Mouse (Mus musculus) v-Abl transformed pro-B cells (cell line): ENCODE data around the gene Tgm1.

ENCODE experiments used
- in situ Hi-C, 2 experiments: fragments of 400-800 bp; cut with MboI; formaldehyde crosslinking; loops; one replicate each; pipeline ENCODE4 v1.15.1; 2025; ENCODE audit not compliant: unreplicated experiment in 2 of 2

The Tgm1 gene

DNA sequence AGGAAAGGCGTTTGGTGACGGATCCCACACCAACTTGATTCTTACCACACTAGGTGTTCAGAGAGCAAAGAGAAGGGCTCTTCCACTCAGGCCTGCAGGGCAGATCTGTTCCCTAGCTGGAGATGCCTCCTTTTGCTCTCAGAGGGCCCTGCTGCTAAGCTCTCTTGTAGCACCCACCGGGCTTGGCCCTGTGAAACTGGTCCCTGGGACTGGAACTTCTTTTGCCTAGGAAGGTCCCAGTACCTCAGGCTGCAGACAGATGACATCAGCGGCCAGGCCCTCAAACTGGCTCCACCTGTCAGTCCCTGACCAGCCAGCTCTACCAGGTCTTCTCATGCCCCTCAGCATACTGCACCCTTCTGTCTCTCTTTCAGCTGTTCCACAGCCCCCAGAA is at the start of gene Tgm1:
Tgm1 (minus strand) TSS at position 198 of the 394 bp plus-strand sequence.
- in situ Hi-C loops = no loop called here

DNA sequence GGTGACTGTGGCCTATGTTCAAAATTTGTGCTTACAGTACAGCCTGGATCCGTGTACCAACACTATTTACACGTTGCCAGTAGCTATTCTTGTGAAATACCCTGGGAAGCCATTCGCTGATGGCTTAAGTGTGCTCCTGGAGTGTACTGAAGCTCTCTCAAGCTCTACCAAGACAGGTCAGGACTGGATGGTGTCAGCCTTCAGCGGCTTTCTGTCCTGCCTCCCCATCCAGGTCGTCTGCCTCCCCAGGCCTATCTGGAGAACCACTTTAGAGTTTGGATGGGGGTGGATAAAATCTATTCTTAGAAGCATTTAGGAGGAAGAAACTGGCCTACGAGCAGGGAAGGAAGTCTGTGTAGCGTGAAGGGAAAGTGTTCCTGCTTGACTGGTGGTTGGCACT is 49.4 kb upstream of the Tgm1 start:
- in situ Hi-C loops = loop anchor here in 1 of 2 experiments (25.0 kb wide), 1 partner anchor 651 kb away; the partner anchor contains the start of genes Ap1g2 and Jph4

DNA sequence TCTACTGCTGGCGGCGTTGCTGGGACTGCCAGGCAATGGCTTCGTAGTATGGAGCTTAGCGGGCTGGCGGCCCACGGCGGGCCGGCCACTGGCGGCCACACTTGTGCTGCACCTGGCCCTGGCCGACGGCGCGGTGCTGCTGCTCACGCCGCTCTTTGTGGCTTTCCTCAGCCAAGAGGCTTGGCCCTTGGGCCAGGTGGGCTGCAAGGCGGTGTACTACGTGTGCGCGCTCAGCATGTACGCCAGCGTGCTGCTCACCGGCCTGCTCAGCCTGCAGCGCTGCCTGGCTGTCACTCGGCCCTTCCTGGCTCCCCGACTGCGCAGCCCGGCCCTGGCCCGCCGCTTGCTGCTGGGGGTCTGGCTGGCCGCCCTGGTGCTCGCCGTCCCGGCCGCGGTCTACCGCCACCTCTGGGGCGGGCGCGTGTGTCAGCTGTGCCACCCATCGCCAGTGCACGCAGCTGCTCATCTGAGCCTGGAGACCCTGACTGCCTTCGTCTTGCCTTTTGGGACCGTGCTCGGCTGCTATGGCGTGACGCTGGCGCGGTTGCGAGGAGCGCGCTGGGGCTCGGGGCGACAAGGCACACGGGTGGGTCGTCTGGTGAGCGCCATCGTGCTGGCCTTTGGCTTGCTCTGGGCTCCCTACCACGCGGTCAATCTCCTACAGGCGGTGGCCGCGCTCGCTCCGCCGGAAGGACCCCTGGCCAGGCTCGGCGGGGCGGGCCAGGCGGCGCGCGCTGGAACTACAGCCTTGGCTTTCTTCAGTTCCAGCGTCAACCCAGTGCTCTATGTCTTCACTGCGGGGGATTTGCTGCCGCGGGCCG is 48.5 kb upstream of the Tgm1 start:
- in situ Hi-C loops = loop anchor here in 1 of 2 experiments (25.0 kb wide), 1 partner anchor 650 kb away; the partner anchor contains the start of genes Ap1g2 and Jph4

DNA sequence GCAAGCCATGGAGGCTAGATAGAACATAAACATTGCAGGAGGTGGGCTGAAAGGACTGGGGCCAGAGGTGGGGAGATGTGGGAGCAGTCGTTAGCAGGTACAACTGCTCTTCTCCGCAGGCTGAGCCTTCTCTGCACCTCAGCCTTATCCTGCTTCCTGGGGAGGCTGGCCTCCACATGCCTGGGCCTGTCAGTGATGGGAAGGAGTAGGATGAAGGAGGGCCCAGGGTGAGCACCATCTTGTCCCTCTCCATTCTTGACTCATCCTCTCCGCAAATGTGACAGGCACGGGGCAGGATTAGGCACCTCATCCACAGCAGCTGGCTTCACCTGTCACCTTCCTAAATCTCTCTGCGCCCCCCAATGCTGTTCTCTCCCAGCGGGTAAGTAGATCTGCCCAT is 47.4 kb upstream of the Tgm1 start, which contains the start of gene Ltb4r2:
Ltb4r2 (plus strand) TSS at position 266 of the 400 bp plus-strand sequence.
- in situ Hi-C loops = loop anchor here in 1 of 2 experiments (25.0 kb wide), 1 partner anchor 649 kb away; the partner anchor contains the start of genes Ap1g2 and Jph4

DNA sequence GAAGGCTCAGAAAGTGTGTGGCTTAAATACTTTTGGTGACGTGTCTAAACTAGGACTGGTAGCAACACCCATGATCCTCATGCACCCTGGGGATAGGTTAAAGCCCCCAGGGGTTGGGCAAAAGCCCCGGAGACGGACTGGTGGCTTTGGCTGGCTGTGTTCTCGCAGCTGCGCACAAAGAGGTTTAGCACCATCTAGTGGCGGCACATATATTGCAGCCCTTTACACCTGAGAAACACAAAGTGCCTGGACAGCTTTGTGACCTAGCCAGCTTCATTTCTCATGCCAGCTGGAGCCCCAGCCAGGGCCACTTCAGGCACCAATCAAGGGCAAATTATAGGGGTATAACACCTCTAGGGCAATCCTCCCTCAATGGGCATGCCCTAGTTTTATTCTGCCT is 46.4 kb upstream of the Tgm1 start:
- in situ Hi-C loops = loop anchor here in 1 of 2 experiments (25.0 kb wide), 1 partner anchor 648 kb away; the partner anchor contains the start of genes Ap1g2 and Jph4

DNA sequence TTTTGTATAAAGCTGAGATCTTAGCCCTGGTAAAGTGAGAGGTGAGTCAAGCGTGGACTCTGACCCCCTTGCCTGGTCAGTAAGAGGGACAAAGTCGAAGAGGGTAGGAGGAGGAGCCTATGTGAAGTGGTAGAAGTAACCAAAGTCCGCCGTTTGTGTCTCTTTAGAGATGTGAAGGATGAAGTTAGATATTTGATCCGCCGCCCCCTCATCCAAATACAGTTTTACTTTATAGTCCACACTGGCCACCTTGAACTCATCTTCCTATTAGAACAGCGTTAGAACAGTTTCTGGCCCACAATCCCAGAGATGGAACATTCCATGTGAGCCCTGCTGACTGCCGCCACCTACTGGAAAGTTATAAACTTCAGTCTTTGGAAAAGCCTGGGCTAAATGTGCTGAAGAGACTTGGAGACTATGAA is 44.6 kb upstream of the Tgm1 start, which contains the start of gene Cideb:
Cideb (minus strand) TSS at position 96 of the 422 bp plus-strand sequence.
- in situ Hi-C loops = loop anchor here (10.0 to 25.0 kb wide), 3 partner anchors 264 to 654 kb away; partner anchors contain the start of genes Ap1g2 (in 2 of the 2), Carmil3 (in 1 of the 2) and Jph4 (in 1 of the 2)

DNA sequence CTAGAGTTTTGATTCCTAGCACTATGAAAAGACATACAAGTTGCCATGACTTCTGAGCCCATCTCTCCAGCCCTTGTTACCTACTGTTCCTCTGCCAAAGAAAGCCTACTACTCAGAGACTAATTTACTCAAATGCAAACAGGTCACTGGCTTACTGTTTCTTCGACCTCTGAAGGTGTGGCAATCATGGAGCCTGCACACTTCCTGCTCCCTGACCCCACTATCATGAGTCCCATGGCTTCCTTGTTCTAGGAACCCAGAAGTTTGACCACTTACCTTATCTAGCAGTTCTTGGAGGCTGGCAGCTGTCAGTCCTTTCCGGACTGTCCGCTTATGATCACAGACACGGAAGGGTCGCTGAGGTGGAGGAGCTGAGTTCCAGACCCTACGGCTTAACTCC is 43.8 kb upstream of the Tgm1 start:
- in situ Hi-C loops = loop anchor here (10.0 to 25.0 kb wide), 3 partner anchors 263 to 653 kb away; partner anchors contain the start of genes Ap1g2 (in 2 of the 2), Carmil3 (in 1 of the 2) and Jph4 (in 1 of the 2)

DNA sequence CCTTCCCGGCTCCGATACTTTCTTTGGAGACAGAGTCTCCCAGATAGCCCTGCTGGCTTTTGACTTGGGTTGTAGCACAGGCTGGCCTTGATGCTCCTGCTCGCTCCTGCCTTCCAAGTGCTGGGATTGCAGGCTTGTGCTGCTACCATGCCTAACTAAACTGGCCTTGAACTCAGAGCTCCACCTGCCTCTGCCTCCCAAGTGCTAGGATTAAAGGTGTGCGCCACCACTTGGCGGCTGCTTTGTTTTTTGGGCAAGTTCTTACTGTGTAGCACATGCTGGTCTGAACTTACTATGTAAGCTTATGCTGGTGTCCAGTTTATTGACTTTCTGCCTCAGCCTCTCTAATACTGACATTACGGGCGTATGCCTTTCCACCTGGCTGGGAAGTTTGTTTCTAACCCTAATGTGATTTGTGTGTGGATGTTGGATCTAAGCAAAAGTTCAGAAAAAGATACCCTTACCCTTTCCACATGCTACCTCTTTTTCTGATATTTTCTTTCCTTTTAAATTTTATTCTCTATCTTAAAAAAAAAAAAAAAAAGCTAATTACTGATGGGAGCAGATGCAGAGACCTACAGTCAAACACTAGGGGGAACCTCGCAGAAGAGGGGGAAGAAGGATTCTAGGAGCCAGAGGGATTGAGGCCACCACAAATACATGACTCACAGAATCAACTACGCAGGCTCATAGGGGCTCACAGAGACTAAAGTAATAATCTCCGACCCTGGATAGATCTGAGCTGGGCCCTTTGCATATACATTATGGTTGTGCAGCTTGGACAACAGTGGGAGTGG is 33.5 kb upstream of the Tgm1 start:
- in situ Hi-C loops = no loop called here

DNA sequence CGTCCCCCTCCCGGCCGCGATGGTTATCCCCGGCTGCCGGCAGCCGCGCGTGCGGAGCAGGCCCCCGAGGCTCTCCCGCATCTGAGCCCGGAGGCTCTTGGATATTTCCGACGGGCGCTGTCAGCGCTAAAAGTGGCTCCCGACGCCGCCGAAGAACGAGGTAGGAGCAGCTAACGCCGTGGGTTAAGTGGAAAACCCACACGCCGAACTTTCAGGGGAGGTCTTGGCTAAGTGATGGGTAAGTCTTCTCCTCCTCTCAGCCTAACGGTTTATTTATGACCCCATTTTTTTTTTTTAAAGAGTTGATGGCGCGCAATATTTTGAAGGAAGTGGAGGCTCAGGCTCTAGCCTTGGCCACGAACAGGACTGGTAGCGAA is 32.1 kb upstream of the Tgm1 start:
- in situ Hi-C loops = no loop called here

DNA sequence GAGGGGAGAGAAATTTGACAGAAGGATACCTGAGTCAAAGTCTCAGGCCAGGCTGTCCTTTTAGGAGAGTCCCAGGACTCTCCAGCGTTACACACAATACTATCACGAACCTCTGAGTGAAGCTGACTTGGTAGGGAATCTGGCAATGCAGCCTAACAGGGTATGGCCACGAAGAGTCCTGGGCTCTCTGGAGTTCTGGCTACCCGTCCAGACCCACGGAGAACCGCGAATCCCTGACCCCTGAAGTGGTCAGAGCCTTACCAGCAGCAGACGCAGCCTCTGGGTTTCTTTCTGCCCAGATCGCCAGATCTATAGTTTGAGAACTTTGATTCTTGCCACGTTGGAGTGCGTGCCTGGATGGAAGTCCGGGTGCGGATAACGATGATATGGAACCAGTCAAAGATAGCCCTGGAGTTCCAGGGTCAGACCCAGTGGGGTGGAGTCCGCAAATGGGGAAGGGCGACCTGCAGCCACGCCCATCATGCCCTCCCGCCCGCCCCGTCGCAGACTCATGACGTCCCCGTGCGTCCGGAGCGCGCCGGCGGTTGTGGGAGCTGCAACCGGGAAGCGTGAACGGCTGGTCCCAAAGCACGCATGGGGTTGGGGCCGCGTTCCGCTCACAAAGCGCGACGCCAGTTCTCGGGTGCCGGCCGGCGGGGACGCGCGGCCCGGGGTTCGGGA is 31.6 kb upstream of the Tgm1 start, which contains the start of the genes Dhrs1 and Nop9:
Dhrs1 (minus strand) TSS at position 511 of the 681 bp plus-strand sequence.
Nop9 (plus strand) TSS at position 514 of the 681 bp plus-strand sequence.
- in situ Hi-C loops = no loop called here

DNA sequence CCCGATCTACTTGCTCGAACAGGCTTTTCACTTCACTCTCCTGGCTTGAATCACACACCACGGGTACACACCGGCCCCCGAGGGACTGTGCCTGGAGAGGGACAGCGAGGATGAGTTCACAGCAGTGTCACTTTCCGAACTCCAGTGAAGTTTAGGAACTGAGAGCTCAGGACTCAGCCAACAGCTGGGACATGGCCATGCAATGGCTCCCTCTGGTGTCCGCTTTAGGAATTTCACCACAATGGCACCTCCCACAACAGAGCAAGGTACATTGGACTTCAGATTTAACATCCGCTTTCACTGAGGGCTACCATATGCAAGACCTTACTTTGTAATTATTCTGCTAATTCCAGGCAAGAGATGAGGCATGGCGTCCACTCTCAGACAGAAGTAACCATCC is 30.0 kb upstream of the Tgm1 start:
- in situ Hi-C loops = loop anchor here (5.0 kb wide), 1 partner anchor 61 kb away; the partner anchor contains the start of gene Tinf2 (in 2 of the 2)

DNA sequence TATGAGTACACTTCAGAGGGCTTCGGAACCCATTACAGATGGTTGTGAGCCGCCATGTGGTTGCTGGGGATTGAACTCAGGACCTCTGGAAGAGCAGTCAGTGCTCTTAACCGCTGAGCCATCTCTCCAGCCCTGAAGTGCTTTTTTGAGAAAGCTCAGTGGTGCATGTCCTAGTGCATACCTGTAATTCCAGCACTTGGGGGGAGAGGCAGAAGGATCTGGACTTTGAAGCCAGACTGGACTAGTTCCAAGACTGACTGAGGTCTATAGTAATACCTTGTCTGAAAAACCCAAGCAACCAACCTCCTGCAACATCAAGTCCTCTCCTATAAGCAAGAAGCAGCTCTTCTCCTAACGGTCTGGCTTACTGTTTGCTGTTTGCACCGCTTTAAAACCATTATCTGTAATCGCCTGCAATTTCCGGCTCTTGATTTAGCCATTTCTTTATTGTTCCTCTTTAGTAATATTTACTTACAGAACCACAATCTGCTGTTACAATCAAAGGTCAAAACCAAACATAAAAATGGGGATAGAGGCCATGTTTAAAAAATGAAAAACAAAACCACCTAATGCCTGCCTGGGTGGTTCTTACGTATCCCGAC is 23.5 kb upstream of the Tgm1 start:
- in situ Hi-C loops = no loop called here

DNA sequence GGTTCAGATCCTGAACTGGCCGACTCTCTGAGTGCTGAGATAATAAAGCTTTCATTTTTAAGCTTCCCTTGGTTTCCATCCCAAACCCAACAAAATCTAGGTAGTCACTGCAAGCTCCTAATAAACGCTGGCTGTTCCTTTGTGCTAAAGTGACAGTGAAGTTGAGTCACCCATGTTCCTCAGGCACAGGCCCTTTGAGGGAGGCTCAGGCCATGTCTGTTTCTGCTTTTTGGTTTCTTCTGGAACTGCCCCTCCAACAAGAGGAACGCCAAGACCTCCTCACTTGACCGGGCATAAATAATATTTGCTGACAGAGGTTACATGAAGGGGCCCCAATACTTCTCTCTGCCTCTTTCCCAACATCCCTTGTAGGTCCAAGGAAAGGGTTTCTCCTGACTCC is 22.0 kb upstream of the Tgm1 start:
- in situ Hi-C loops = no loop called here

DNA sequence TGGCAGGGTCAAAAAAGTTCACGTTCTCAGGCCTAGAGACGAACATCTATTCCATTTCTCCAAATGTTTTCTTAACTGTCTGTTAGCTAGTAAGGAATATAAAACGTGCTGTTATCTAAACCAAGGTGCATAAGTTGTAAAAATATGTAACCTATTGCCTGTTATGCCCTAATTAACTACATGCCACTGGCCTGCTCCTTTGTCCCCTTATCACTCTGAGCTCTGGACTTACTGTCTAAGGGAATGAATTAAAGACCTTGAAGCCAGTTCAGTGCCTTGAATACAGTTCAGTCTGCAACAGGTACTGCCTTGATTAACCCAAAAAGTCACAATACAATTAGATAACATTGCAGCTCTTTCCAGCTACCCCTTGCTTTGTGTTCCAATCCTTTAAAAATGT is 21.6 kb upstream of the Tgm1 start:
- in situ Hi-C loops = no loop called here

DNA sequence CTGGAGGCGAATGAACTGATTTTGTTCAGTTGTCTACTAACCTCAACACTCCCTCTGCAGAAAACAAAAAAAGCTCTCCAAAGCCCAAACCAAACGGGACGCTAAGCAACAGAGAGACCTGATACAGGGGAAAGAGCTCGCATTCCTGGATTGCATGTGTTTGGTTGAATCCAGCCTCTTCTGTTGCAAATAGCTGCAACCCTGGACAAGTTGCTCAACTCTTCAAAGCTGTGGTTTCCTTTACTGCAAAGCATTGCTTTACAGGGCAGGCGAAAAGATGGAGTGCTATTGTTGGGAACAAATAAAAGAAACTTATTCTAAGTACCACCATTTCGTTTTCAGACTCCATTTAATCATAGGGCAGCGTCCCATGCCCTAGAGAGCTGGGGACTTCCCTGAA is 21.1 kb upstream of the Tgm1 start:
- in situ Hi-C loops = no loop called here

DNA sequence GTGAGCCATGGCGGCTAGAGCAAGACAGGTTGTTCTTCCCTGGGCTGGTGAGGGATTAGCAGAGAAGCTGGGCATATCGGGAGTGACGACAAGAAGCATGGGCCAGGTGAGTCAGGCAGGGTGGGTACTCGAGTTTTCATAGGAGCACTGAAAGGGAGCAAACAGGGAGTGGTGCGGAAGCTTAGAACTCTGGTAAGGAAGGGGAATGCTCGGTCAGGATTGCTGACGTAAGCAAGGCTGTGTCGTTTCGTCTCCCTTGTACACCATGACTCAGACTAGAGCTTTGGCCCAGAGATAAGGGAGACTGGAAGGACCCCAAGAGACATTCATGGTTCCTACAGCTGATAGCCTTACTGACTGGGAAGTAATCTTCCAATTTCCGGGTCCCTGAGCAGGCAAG is 20.2 kb upstream of the Tgm1 start:
- in situ Hi-C loops = no loop called here

DNA sequence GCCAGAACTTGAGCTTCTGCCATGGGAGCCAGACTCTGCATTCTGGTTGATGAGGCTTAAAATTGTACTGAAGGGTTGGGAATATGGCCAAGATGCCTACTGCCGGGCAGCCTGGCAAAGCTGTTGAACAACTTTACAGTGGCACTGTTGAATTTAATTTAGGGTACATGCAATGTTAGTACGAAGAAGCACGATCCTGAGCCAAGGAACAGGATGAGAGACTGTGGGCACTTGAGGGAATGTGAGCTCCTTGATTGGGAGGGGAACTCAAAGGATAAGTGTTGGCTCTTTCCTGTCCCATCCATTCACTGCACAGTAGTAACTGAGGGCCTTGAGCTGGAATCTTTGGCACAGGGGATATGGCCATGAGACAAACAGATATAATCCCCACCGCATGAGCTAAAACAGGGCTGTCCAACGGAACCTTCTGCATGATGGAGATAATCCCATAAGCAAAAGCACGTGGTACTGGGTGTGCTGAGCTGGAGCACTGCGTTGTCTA is 16.9 kb upstream of the Tgm1 start:
- in situ Hi-C loops = no loop called here

DNA sequence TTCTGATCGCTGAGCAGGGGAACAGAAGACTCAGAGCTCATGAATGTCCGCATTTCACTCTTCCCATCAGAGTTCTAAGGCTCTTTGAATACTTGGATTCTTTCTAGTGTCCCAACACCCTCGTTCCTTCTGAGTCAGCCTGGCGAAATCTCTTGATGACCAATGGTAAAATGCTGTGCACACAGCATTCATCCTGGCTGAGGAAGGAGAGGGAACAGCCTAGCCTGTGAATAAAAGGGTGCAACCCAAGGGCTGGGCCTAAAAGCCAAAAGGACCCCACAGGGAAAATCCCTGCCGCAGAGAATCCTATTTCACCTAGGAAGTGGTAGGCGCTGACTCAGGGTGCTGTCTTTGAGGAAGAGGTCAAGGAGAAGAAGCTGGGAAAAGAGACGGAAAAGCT is 16.4 kb upstream of the Tgm1 start:
- in situ Hi-C loops = no loop called here

DNA sequence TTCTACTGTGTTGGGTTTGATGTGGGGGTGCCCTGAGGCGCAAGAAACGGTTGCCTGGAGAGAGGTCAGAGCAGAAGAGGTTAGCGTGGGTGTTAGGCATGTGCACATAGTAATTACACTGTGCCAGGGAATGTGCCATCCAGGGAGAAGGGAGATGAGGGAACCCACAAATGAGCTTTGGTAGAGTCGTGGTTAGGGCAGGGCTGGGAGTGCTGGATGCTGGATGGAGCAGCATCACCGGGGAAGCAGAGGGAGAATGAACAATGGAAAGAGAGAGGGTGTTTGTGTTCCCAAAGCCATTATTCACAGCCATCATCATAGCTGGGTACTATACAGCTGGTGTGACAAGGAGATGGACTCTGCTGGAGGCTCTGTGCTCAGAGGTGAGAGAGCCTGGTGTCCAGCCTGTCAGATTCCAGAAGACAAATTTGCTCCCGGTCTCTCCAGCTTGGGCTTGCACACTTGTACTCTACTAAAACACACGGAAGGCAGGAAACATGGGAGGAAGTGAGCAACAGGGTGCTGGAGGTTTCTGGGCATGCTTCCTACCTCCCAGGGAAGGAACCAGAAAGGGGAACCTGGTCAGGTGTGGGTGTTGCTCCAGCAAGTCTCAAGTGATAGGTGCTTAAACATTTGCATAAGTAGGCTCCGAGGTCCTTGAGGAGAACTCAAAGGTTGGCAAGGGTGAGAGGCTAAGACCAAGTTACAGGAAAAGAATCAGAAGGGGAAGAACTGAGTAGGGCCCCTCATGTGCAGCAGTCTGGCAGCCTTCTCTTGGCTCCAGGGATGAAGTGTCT is 14.4 kb upstream of the Tgm1 start:
- in situ Hi-C loops = no loop called here
